Mouse (Mus musculus): ENCODE data around the gene Olfr763.
"Not testable (repeated sequence)": the region's sequence is repeated elsewhere in the genome, so short reads cannot be mapped to it uniquely, and the experiment has no call there.

The Olfr763 gene

GRCm38 (mm10) chr10:129049898-129050297 lies 39.3 kb downstream of the Olfr763 start, which contains the start of gene Olfr765:
Gene Olfr765, minus strand, starts transcription at chr10:129049998.
- CTCF ChIA-PET, result not testable (repeated sequence)
